Mouse (Mus musculus) CD4-positive, CD25-positive, alpha-beta regulatory T cell, adult 4 months (primary cell): Measurements from ENCODE around the gene Ddx41. TPM values are rescaled to one million over a fixed set of nuclear protein-coding genes. Genes with fewer than 3 reads are reported as not detected.

Experiments used
- ATAC-seq: one replicate; pipeline ENCODE4 v1.8.0; 2017
- polyA plus RNA-seq, 2 experiments: library from polyadenylated mRNA; unstranded; fragments of 100-300 nt; shearing (Covaris generic); gene quantifications; one replicate each; pipeline ENCODE4 v1.2.1; 2017

Ddx41 gene
- polyA plus RNA-seq, 2 experiments from 2014 or later: 55.8 to 74.2 TPM

DNA sequence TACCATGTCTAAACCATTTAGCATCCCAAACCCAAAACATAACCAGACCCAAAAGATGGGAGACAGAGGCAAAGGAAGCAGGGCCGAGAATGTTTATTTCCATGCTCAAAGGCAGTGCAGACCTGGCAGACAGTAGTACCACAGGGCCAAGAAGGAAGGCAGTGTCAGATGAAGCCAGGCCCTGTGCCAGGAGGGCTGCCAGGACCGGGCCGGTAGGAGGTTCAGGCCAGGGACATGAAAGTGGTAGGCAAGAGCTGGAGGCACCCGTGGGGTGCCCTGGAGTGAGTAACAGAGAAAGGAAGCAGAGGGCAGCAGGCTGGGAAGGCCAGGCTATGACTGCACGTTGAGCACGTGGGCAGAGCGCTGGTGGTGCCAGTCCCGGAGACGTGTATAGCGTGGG, 29.8 kb downstream of the Ddx41 start:
- ATAC-seq: no peak

DNA sequence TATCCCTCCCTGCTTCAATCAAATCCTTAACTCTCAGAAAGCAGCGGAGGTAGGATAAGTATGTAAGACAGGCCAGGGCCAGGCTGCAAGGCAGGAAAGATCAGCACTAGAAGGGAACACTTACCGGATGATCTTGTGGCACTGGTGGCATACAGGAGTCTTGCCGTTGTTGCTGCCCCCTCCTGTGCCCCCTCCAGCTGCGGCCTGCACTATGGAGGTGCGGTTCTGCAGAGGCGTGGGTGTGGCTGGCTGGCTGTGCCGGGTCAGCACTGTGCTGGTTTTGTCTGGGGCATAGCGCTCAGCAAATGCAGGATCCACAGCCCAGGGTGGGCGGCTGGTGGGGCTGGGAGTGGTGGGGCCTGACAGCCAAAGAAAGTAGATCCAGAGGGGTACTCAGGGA, 30.6 kb downstream of the Ddx41 start:
- ATAC-seq: no peak

DNA sequence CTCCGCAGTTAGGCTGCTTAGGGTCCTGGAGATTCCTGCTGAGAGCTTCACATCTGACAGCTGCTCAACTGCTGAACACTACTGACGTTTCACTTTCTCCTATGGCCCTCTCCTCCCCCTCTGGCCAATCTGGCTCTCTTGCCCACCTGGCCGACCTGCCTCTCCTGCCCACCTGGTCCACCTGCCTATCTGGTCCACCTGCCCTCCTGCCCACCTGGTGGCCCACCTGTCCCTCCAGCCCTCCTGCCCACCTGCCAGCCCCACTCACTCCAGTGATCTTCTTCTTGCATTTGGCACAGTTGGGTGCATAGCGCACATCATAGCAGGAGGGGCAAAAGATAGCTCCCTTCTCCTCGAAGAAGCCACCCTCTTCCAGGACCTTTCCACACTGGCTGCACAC, 32.1 kb downstream of the Ddx41 start:
- ATAC-seq: no peak

DNA sequence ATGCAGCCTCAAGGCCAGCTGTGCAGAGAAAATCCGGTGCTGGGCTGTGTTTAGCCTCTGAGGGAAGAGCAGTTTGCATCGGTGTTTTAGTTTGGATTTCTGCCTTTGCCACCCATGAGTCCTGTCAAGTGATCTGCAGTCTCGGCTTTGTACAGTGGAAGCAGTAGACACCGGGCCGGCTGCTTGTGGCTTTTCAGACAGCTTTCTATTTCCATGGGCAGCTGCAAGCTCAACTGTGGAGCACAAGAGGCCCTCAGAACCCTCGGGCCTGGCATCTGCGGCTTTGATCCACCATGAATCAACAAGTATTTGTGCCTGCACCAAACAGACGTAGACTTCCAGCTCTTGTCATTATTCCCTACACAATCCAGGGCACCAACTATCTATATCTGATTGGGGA, 34.1 kb downstream of the Ddx41 start:
- no peak for ATAC-seq

DNA sequence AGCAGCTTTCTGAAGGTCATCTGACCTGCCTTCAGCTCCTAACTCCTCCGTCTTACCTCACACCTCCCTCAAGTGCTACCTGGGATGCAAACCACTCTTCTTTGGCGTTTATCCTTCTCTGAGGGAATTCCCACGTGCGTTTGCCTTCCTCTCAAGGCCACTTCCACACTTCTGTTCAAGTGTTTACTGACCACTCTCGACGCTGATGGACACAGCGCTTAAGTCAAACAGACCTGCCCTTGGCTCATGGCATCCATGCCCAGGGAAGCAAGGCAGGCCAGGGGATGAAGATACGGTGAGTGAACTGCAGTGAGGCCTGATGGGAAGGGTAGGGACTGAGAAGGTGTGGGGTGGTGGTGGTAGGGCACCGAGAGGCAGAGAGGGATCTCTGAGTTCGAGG, 35.9 kb downstream of the Ddx41 start:
- ATAC-seq: no peak

DNA sequence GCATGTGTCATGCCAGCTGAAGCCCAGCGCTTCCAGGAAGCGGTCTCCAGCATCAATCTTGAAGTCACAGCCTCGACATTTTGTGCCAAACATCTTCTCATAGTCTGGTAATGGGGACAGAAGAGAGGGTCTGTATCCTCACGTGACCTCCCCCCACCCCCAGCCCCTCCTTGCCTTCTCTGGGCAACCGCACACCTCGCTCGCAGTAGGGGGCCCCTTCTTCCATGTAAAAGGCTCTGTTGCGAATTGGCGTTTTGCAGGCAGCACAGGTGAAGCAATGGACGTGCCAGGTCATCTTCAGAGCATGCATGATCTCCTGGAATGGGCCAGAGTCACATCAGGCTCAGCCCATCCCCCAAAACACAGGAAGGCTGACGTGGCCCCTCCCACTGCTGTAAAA, 37.6 kb downstream of the Ddx41 start:
- no peak for ATAC-seq

DNA sequence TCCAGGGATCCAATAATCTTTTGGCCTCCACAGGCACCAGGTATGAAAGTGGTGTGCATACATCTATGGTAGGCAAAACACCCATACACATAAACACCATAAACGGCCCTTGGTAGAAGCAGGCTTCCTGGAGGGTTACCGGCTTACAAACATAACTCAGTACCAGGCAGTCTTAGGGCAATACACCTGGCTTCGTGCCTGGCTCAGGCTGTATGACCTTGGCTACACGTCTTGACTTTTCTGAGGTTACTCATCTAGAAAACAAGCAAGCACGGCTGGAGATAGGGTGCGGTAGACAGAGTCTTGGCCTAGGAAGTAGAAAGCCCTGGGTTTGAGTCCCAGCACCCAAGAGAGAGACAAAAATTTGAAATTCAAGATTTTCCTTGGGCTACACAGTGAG, 39.8 kb downstream of the Ddx41 start:
- no peak for ATAC-seq

DNA sequence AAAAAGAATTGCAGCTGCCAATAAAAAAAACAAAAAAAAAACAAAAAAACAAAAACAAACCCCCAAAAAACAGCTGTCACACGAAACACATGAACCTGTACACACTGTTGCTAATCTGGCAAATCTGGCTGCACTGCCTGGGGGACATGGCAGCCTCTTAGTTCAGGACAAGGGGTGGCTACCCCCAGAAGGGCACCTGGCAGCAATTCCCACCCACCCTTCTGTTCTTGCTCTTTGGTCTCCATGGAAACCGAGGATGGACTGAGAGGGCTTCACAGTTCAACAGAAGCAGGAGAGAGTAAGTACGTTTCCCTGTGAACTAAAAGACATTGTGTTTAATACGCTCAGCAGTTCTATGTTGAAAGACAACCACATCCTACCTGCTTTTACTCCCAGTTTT, 40.8 kb downstream of the Ddx41 start:
- no peak for ATAC-seq

DNA sequence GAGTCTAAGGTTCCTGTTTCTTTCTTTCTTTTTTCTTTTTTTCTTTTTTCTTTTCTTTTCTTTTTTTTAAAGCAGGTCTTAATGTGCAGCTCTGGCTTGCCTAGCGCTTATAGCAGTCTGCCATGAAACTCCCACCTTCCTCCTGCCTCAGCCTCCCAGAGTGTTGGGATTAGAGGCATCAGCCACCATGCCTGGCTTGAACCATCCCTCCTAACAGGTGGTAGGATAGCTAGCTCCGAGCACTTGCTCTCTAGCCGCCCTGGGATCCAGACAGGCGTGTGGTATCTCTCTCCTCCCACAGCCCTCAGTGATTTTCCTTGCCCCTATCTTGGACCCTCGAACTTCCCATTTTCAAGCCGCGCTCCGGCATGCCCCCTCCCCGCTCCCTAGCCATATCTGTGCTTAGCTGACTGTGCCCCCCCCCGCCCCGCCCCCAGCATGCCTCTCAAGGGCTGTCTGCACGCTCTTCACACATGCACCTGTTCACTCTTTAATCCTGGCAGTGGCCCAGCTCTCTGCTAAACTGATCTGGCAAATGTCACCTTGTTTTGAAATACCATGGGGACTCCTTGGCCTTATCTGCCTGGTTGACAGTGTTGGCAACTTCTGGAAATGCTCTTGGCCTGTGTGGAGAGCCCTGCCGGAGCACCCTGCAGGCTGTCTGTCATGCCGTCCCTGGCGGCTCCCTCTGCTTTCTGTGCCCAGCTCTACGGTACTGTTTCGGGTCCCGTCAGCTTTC, 41.4 kb downstream of the Ddx41 start:
- ATAC-seq: no peak

DNA sequence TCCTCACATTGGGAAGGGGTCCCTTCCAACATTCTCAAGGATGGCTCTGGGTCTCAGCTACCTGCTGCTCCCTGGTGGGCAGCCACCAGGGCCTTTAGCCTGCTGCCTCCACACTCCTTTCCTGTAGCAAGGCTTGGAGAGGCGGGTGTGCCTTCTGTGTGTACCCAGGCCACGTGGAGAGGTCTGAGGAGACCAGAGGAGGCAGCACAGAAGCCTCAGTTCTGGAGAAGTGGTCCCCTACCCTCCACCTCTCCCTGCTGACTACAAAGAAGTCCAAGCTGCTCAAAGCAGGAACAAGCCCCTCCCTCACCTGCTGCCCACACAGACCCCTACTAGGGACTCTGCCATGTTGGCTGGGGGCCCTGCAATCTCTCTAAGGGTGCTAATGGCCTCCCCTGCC, 42.2 kb downstream of the Ddx41 start:
- no peak for ATAC-seq

DNA sequence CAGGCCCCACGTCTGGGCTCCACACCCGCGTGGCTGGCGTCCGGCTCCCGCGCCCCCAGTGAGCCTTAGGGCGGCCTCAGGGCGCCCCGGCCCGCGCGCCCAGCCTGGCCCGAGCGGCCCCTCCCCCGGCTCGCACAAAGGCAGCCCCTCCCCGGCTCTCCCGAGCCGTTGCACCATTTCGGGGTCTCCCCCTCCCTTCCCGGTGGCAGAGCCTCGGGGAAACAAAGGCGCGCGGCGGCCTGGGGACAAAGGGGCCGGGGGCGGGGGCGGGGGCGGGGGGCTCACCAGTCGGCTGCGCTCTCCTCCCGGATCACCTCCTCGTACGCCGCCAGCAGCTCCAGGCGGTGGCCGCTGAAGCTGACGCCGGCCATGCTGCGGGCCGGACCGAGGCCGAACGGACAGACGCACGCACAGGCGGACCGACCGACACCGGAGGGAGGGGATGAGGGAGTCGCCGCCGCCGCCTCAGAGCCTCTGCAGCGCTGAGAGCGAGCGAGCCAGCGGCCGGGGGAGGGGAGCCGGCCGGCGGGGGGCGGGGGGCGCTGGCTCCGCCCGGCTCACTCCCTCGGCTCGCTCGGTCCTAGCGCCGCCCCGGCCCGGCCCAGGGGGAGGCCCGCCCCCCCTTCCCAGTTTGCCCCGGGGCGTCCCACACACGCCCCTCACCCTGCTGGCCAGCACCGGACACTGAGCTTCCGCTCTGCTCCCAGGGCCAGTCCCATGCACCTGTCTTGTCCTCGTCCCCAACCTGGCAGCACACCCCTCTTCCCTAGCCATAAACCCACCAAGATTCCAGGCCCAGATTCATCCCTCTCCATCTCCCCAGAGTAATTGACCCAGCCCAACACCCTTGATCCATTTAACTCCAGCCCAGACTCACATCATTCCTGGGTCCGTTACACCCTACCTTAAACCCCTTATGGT, 48.6 kb downstream of the Ddx41 start, which contains the start of gene Dbn1:
Gene Dbn1 (minus strand): TSS at position 534 of the 921 bp plus-strand sequence.
- no peak for ATAC-seq

DNA sequence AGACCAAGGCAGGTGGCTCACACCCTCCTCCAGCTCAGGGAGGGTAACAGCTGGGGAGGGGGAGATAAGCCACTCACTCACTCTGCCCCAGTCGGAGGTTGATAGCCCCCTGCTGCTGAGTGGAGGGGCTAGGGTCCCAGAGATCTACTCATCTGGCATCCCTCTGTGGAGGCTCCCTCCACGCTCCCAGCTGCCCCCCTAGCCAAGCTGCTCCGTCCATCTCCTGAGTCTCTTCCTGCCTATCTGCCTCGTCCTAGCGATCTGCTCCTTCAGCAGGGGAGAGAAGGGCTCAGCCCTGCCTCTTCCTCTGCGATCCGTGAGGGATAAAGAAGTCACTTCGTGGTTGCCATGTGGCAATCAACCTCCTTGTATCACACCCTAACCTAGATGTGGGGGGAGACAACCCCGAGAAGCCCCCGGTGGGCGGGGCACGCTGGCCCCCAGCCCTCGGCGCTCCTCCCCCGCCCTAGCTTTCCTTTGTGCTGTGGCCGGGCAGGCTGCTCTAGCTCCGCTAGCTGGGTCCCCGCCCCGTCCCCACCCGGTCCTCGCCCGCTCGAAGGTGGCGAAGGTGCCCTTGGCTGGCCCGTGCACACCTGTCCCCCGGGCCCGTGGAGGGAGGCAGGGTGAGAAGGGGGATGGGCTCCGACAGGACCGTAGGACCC, 49.4 kb downstream of the Ddx41 start:
- peak; percentile 23 for ATAC-seq

DNA sequence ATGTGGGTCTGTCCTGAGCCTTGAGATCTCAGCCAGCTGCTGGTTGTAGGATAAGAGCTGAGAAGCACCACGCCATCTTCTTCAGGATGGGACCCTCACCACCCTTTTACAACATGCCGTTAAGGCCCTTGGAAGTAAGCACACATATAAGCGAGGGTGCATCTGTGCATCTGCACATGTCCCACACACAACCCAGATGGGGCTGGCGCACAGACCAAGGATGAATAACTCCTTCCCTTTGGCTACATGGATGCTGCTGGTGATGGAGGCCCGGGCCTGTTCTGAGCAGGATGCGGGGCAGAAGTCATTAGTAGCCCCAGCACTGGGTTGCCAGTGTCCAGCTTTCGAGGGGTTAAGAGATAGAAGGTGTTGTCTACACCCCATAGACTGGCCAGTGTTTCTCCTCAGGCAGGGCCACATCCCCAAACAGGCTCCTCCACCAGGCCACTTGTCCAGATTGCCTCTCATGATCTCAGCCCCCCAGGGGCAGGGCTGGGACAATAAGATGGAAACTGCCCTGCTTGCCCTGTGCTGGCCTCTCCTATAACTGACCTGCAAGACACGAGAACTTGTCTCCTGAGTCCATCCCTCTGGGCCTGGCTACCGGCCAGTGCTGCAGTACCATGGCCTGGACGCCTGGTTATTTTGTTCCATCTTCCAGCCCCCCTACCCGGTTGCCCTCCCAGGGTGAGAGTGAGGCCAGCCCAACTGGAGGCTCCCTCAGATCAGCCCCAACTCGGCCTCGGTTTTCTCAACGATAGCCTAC, 50.2 kb downstream of the Ddx41 start:
- no peak for ATAC-seq

DNA sequence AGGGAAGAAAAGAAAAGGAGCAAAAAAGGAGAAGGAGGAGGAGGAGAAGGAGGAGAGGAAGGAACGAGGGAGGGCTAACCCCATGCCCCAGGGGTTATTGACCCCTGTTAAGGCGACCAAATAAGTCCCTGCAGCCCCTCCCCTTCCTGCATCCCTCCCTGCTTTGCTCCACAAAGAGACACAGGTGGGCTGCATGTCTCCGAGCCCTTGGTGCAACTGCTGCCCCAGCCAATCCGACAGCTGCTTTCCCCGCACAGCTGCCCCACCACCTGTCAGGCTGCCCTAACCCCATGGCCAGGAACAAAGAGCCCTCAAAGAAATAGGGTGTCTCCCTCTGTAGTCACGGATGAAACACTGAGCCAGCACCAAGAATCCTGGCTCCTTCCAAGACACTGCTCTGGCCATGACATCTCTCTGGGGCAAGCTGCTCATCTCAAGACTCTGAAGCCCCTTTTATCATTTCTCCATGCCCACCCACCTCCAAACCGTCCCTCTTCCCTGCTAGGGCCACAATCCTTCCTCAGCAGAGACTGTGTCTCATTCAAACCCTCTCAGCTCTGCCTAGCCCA, 51.9 kb downstream of the Ddx41 start:
- ATAC-seq: no peak

DNA sequence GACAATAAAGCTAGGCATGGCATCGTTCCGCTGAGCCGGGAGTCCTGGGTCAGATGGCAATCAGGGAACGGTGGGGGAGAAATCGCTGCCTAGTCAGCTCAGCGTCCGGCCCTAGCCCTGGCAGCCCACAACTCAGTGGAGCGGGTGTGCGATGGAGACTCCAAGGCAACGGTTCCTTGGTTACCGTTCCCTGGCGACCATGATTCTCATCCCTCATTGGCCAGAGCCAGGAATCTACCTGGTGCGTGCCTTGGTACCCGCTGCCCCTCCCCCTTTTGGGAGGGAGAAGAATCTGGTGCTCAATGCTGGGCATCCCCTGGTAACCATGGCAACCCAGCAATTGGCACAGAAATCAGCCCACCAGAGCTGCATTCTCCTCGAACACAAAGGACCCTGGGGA, 52.9 kb downstream of the Ddx41 start:
- no peak for ATAC-seq

DNA sequence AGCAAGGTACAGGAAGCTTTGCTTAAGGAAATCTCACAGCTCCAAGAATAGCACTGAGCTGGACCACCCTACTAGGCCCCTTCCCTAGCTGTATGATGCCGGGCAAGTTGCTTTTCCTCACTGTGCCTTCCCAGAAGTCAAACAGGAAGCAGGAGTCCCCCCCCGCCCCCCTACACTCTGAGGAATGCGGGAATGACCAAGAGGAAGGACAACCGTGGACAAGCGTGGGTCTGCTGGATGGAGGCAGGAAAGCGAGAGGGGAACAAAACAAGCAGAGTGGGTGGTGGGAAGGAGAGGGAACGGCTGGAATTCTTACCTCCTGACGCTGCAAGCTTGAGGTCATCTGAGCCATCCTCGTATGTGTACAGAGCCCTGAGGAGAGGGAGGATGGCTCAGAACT, 53.4 kb downstream of the Ddx41 start:
- ATAC-seq: no peak

DNA sequence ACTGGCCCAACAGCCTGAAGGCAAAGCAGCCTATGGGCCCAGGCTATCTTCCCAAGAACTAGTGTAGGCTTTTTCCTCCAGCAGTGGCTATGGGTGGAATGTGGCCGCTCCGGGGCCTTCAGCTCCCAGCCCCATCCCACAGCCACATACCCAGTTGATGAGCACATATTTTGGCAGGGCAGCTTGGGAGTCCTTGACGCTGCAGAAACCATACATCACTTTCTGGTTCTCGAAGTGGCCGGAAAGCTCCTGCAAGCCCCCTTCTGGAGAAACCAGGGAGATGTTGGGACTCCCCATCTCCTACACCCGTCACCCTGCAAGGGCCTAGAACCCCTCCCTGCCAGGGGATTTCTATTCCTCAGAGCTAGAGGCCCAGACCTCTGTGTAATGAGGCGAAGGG, 53.9 kb downstream of the Ddx41 start:
- no peak for ATAC-seq

Other genes with a start within 250 kb of the Ddx41 start
- gene Prelid1, start 216.2 kb downstream of the Ddx41 start, polyA plus RNA-seq: 100 to 1,000 TPM; 207 to 213 TPM
- 10 to 100 TPM in 1 of 2 experiments, 1 to 10 TPM in 1; 7.1 to 14.0 TPM for gene Rab24, start 214.7 kb downstream of the Ddx41 start, polyA plus RNA-seq
- 1 to 10 TPM; 3.4 to 6.1 TPM for gene Mxd3, start 206.8 kb downstream of the Ddx41 start, polyA plus RNA-seq
- gene Lman2, start 173.9 kb downstream of the Ddx41 start, polyA plus RNA-seq: 10 to 100 TPM; 59.0 to 66.4 TPM
- gene Rgs14, start 166.9 kb downstream of the Ddx41 start, polyA plus RNA-seq: 10 to 100 TPM; 71.0 to 88.5 TPM
- gene Slc34a1, start 138.5 kb downstream of the Ddx41 start, polyA plus RNA-seq: not detected
- not detected for gene Pfn3, start 121.4 kb downstream of the Ddx41 start, polyA plus RNA-seq
- not detected for gene F12, start 109.9 kb downstream of the Ddx41 start, polyA plus RNA-seq
- 10 to 100 TPM; 26.4 to 36.7 TPM for gene Grk6, start 91.6 kb downstream of the Ddx41 start, polyA plus RNA-seq
- not detected for gene Prr7, start 72.4 kb downstream of the Ddx41 start, polyA plus RNA-seq
- gene Dbn1, start 48.5 kb downstream of the Ddx41 start, polyA plus RNA-seq: not detected
- gene Pdlim7, start 23.0 kb downstream of the Ddx41 start, polyA plus RNA-seq: 10 to 100 TPM in 1 of 2 experiments, 1 to 10 TPM in 1; 6.3 to 14.6 TPM
- gene Dok3, start 7.4 kb downstream of the Ddx41 start, polyA plus RNA-seq: 1 to 10 TPM in 1 of 2 experiments, under 1 TPM in 1; 0.35 to 1.0 TPM
- 10 to 100 TPM; 36.3 to 40.2 TPM for gene Fam193b, start 34.5 kb upstream of the Ddx41 start, polyA plus RNA-seq
- gene Tmed9, start 37.1 kb upstream of the Ddx41 start, polyA plus RNA-seq: 100 to 1,000 TPM; 206 to 437 TPM
- 10 to 100 TPM; 20.5 to 42.3 TPM for gene B4galt7, start 63.2 kb upstream of the Ddx41 start, polyA plus RNA-seq
- gene Caml, start 86.3 kb upstream of the Ddx41 start, polyA plus RNA-seq: 10 to 100 TPM; 41.7 to 46.1 TPM
- 10 to 100 TPM; 58.1 to 64.6 TPM for gene Ddx46, start 98.4 kb upstream of the Ddx41 start, polyA plus RNA-seq
- gene B230219D22Rik, start 156.5 kb upstream of the Ddx41 start, polyA plus RNA-seq: 10 to 100 TPM; 12.8 to 14.2 TPM
- 10 to 100 TPM; 26.6 to 27.0 TPM for gene Txndc15, start 178.0 kb upstream of the Ddx41 start, polyA plus RNA-seq
- 1 to 10 TPM; 5.0 to 7.0 TPM for gene Pcbd2, start 190.7 kb upstream of the Ddx41 start, polyA plus RNA-seq
- gene Catsper3, start 247.9 kb upstream of the Ddx41 start, polyA plus RNA-seq: under 1 TPM in 1 of 2 experiments, not detected in 1; 0.58 TPM